Mouse (Mus musculus) G1E (cell line): Measurements from ENCODE around the gene Cask.

ENCODE experiments used
- CTCF ChIP-seq: IDR thresholded peaks from 2 replicates; pipeline ENCODE4 v1.5.1; 2012; ENCODE audit warnings: low read depth, low read length, inconsistent platforms, mixed read lengths
- GATA1 ChIP-seq: IDR thresholded peaks from 2 replicates; pipeline ENCODE4 v1.6.1; 2012; ENCODE audit warnings: borderline replicate concordance, low read length, inconsistent platforms, mixed read lengths
- GATA2 ChIP-seq: IDR thresholded peaks from 2 replicates; pipeline ENCODE4 v1.6.1; 2012; ENCODE audit warnings: low read depth, low read length, inconsistent platforms, borderline replicate concordance
- POLR2AphosphoS5 ChIP-seq: IDR thresholded peaks from 2 replicates; pipeline ENCODE4 v1.6.1; 2012; ENCODE audit warnings: low read depth, low read length, inconsistent platforms; ENCODE audit not compliant: insufficient replicate concordance
- TAL1 ChIP-seq: conservative IDR thresholded peaks from 2 replicates; pipeline ENCODE4 v1.6.1; 2012; ENCODE audit warnings: low read depth, low read length, inconsistent platforms, mixed read lengths

DNA sequence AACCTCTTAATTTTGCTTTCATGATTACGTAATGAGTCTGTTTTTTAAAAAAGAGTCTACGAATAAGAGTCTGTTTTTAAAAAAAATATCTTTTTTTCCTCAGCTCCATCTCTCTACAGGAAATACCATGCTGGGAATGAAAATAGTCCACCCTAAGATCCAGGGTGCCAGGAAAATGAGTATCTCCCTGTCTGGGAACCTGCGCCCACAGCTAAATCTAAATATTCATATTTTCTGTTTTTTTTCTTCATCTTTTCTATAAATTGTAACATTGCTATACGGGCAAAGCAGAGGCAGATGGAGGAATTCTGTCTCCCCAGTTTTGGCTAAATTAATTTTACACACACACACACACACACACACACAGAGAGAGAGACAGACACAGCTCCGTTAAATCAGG lies 337.3 kb downstream of the Cask start:
- no peak for TF ChIP-seq CTCF
- no peak for TF ChIP-seq TAL1
- no peak for TF ChIP-seq GATA1
- no peak for TF ChIP-seq POLR2AphosphoS5
- no peak for TF ChIP-seq GATA2
